Mouse (Mus musculus): ENCODE results near the gene Sbk3.

- no peak for TF ChIP-seq SRF (IDR thresholded peaks at IDR 0.05; ENCODE audit: control insufficient read depth, insufficient read length, low read depth)
- no peak for TF ChIP-seq POLR2AphosphoS2 (IDR thresholded peaks at IDR 0.05; ENCODE audit: insufficient read length, low read depth)
- no peak for TF ChIP-seq POLR2A (IDR thresholded peaks at IDR 0.05; ENCODE audit: insufficient read length, low read depth)
- no peak for TF ChIP-seq CEBPB (IDR thresholded peaks at IDR 0.05; ENCODE audit: insufficient read depth, poor library complexity, severe bottlenecking)
- TF ChIP-seq REST (IDR thresholded peaks at IDR 0.05; ENCODE audit: insufficient read depth, insufficient read length) = no peak
- no peak for TF ChIP-seq MAX (IDR thresholded peaks at IDR 0.05; ENCODE audit: low read depth)
- TF ChIP-seq TCF12 (IDR thresholded peaks at IDR 0.05; ENCODE audit: insufficient read depth, poor library complexity, severe bottlenecking) = no peak
Observed at GRCm38 (mm10) chr7:4933103-4933502, 37.9 kb downstream of the Sbk3 start.
